Mouse (Mus musculus) embryonic facial prominence, embryonic 11.5 days (tissue): ENCODE measurements at regions not wholly inside any gene's neighbourhood (a gene's known extent, or its start where the extent isn't known, plus 50 kb on each side); places are given as distances from the start of the nearest gene placed in this dataset.

Experiments
- ATAC-seq: fragments of 200-750 bp; cut with Nextera tagmentation; replicated peaks from 2 replicates; pipeline ENCODE4 v1.8.0; 2017; ENCODE audit warnings: low read depth; ENCODE audit not compliant: insufficient number of reproducible peaks, low FRiP score, low TSS enrichment
- DNase-seq: peaks from one replicate; pipeline ENCODE4 v3.0.0-alpha.2; 2015; ENCODE audit warnings: low spot score
- H3K27ac ChIP-seq: fragments of 300-500 bp; sonication (generic); replicated peaks from 2 replicates; pipeline ENCODE4 v1.5.1; 2014; ENCODE audit warnings: mild to moderate bottlenecking, low read depth, low read length, control low read depth
- H3K27me3 ChIP-seq: fragments of 300-500 bp; sonication (generic); 2 replicates; pipeline ENCODE4 v1.6.1; 2014; ENCODE audit warnings: mild to moderate bottlenecking, low read length, moderate library complexity, mixed read lengths; ENCODE audit not compliant: control insufficient read depth, insufficient read depth
- H3K36me3 ChIP-seq: fragments of 300-500 bp; sonication (generic); replicated peaks from 2 replicates; pipeline ENCODE4 v1.6.1; 2014; ENCODE audit warnings: low read depth, mild to moderate bottlenecking, low read length, moderate library complexity, mixed read lengths; ENCODE audit not compliant: control insufficient read depth, insufficient read depth
- H3K4me1 ChIP-seq: fragments of 300-500 bp; sonication (generic); 2 replicates; pipeline ENCODE4 v1.6.1; 2014; ENCODE audit warnings: low read length, mixed read lengths; ENCODE audit not compliant: control insufficient read depth, insufficient read depth
- H3K4me2 ChIP-seq: fragments of 300-500 bp; sonication (generic); 2 replicates; pipeline ENCODE4 v1.6.1; 2014; ENCODE audit warnings: low read depth, mild to moderate bottlenecking, control low read depth, low read length, moderate library complexity
- H3K4me3 ChIP-seq: fragments of 300-500 bp; sonication (generic); 2 replicates; pipeline ENCODE4 v1.5.1; 2014; ENCODE audit warnings: low read depth, low read length, control low read depth
- H3K9ac ChIP-seq: fragments of 300-500 bp; sonication (generic); replicated peaks from 2 replicates; pipeline ENCODE4 v1.6.1; 2014; ENCODE audit warnings: mild to moderate bottlenecking, control low read depth, low read length
- H3K9me3 ChIP-seq: fragments of 300-500 bp; sonication (generic); replicated peaks from 2 replicates; pipeline ENCODE4 v1.6.1; 2016; ENCODE audit warnings: mild to moderate bottlenecking, low read length, inconsistent platforms, mixed read lengths; ENCODE audit not compliant: control insufficient read depth
- WGBS: fragments of 180-500 bp; shearing (Covaris S2); extraction: QIAGEN DNeasy Blood & Tissue Kit; methylation state at CpG from one replicate; pipeline ENCODE4 v1.1.7; 2014; 5-methylcytosine and 5-hydroxymethylcytosine counted together

- DNase-seq (no peak), ATAC-seq (no peak)
- H3K27ac ChIP-seq = no peak overlapping the region
- H3K4me3 ChIP-seq = no peak overlapping the region
- H3K27me3 ChIP-seq = no peaks in the 10 kb centered on the region
- WGBS = 94% methylated on average over 9 of the region's 9 CpGs
- H3K36me3 ChIP-seq = no peaks in the 10 kb centered on the region
- no peaks in the 10 kb centered on the region for H3K9me3 ChIP-seq
- H3K4me2 ChIP-seq = no peak overlapping the region
- no peaks in the 10 kb centered on the region for H3K4me1 ChIP-seq
- no peak overlapping the region for H3K9ac ChIP-seq
Measured at GRCm38 (mm10) chr4:55624779-55625178, 92.5 kb upstream of the Klf4 start.

- H3K27me3 ChIP-seq = no peaks in the 10 kb centered on the region
- no peak overlapping the region for H3K9ac ChIP-seq
- H3K4me3 ChIP-seq = no peak overlapping the region
- H3K27ac ChIP-seq = no peak overlapping the region
- no peaks in the 10 kb centered on the region for H3K4me1 ChIP-seq
- DNase-seq (no peak), ATAC-seq (no peak)
- no peaks in the 10 kb centered on the region for H3K9me3 ChIP-seq
- H3K4me2 ChIP-seq = no peak overlapping the region
- 80% methylated on average over 4 of the region's 4 CpGs for WGBS
- no peaks in the 10 kb centered on the region for H3K36me3 ChIP-seq
Measured at GRCm38 (mm10) chr4:55623151-55623760, 91.0 kb upstream of the Klf4 start.

GRCm38 (mm10) chr4:55622651-55623050, 90.4 kb upstream of the Klf4 start:
- no peaks in the 10 kb centered on the region for H3K36me3 ChIP-seq
- H3K27ac ChIP-seq = no peak overlapping the region
- no peaks in the 10 kb centered on the region for H3K27me3 ChIP-seq
- H3K4me3 ChIP-seq = no peak overlapping the region
- DNase-seq (no peak), ATAC-seq (no peak)
- no peaks in the 10 kb centered on the region for H3K9me3 ChIP-seq
- no peak overlapping the region for H3K9ac ChIP-seq
- H3K4me2 ChIP-seq = no peak overlapping the region
- 67% methylated on average over 4 of the region's 4 CpGs for whole genome bisulfite sequencing
- H3K4me1 ChIP-seq = no peaks in the 10 kb centered on the region

- Histone ChIP-seq H3K9me3 (no peaks in the 10 kb centered on the region), H3K4me3 (no peak overlapping the region), H3K4me2 (no peak overlapping the region), H3K4me1 (no peaks in the 10 kb centered on the region), H3K9ac (no peak overlapping the region), H3K36me3 (no peaks in the 10 kb centered on the region), H3K27me3 (no peaks in the 10 kb centered on the region), H3K27ac (no peak overlapping the region)
- WGBS = 89% methylated on average over 3 of the region's 3 CpGs
- DNase-seq (no peak), ATAC-seq (no peak)
Measured at GRCm38 (mm10) chr4:55619891-55620290, 87.6 kb upstream of the Klf4 start.

GRCm38 (mm10) chr4:55615808-55616207, 83.5 kb upstream of the Klf4 start:
- Histone ChIP-seq H3K27me3 (no peaks in the 10 kb centered on the region), H3K4me1 (no peaks in the 10 kb centered on the region), H3K9me3 (no peaks in the 10 kb centered on the region), H3K36me3 (no peaks in the 10 kb centered on the region), H3K4me2 (no peak overlapping the region), H3K9ac (no peak overlapping the region), H3K4me3 (no peak overlapping the region), H3K27ac (no peak overlapping the region)
- 79% methylated on average over 6 of the region's 6 CpGs for WGBS
- ATAC-seq = no peak
- no peak for DNase-seq

GRCm38 (mm10) chr4:55613523-55613922, 81.3 kb upstream of the Klf4 start:
- H3K9me3 ChIP-seq = no peaks in the 10 kb centered on the region
- no peaks in the 10 kb centered on the region for H3K4me1 ChIP-seq
- no peak overlapping the region for H3K4me3 ChIP-seq
- H3K27ac ChIP-seq = no peak overlapping the region
- no peaks in the 10 kb centered on the region for H3K27me3 ChIP-seq
- ATAC-seq (no peak), DNase-seq (no peak)
- no peak overlapping the region for H3K9ac ChIP-seq
- H3K36me3 ChIP-seq = no peaks in the 10 kb centered on the region
- 92% methylated on average over 3 of the region's 3 CpGs for WGBS
- H3K4me2 ChIP-seq = no peak overlapping the region

- DNase-seq (no peak), ATAC-seq (no peak)
- H3K27ac ChIP-seq = no peak overlapping the region
- H3K4me2 ChIP-seq = no peak overlapping the region
- H3K9ac ChIP-seq = no peak overlapping the region
- H3K9me3 ChIP-seq = no peaks in the 10 kb centered on the region
- H3K36me3 ChIP-seq = no peaks in the 10 kb centered on the region
- WGBS = 83% methylated on average over 4 of the region's 4 CpGs
- no peak overlapping the region for H3K4me3 ChIP-seq
- no peaks in the 10 kb centered on the region for H3K4me1 ChIP-seq
- no peaks in the 10 kb centered on the region for H3K27me3 ChIP-seq
Measured at GRCm38 (mm10) chr4:55610998-55611397, 78.7 kb upstream of the Klf4 start.

- no peak overlapping the region for H3K9ac ChIP-seq
- no peak for DNase-seq
- H3K4me2 ChIP-seq = no peak overlapping the region
- H3K27me3 ChIP-seq = no peaks in the 10 kb centered on the region
- no peak overlapping the region for H3K27ac ChIP-seq
- no peaks in the 10 kb centered on the region for H3K36me3 ChIP-seq
- H3K4me1 ChIP-seq = no peaks in the 10 kb centered on the region
- no peak overlapping the region for H3K4me3 ChIP-seq
- 89% methylated on average over 5 of the region's 5 CpGs for WGBS
- ATAC-seq = no peak
- H3K9me3 ChIP-seq = no peaks in the 10 kb centered on the region
Measured at GRCm38 (mm10) chr4:55609214-55609613, 76.9 kb upstream of the Klf4 start.
